Mouse (Mus musculus) forebrain, embryonic 12.5 days (tissue): ENCODE results near the gene Agrp. TPM values are rescaled to one million over a fixed set of nuclear protein-coding genes. Genes with fewer than 3 reads are reported as not detected.

Source experiments
- ATAC-seq: fragments of 200-750 bp; cut with Nextera tagmentation; 2 replicates; pipeline ENCODE4 v1.8.0; 2017; ENCODE audit warnings: moderate TSS enrichment; ENCODE audit not compliant: low FRiP score
- H3K27ac ChIP-seq: fragments of 300-500 bp; sonication (generic); 2 replicates; pipeline ENCODE4 v1.5.1; 2016; ENCODE audit warnings: mild to moderate bottlenecking
- H3K27me3 ChIP-seq: fragments of 300-500 bp; sonication (generic); 2 replicates; pipeline ENCODE4 v1.6.1; 2016; ENCODE audit warnings: mild to moderate bottlenecking
- H3K36me3 ChIP-seq: fragments of 300-500 bp; sonication (generic); replicated peaks from 2 replicates; pipeline ENCODE4 v1.6.1; 2016; ENCODE audit warnings: mild to moderate bottlenecking
- H3K4me1 ChIP-seq: fragments of 300-500 bp; sonication (generic); 2 replicates; pipeline ENCODE4 v1.6.1; 2016
- H3K4me2 ChIP-seq: fragments of 300-500 bp; sonication (generic); 2 replicates; pipeline ENCODE4 v1.6.1; 2016; ENCODE audit warnings: mild to moderate bottlenecking, moderate library complexity
- H3K4me3 ChIP-seq: fragments of 300-500 bp; sonication (generic); replicated peaks from 2 replicates; pipeline ENCODE4 v1.5.1; 2016; ENCODE audit warnings: mild to moderate bottlenecking
- H3K9ac ChIP-seq: fragments of 300-500 bp; sonication (generic); 2 replicates; pipeline ENCODE4 v1.6.1; 2016; ENCODE audit warnings: mild to moderate bottlenecking
- H3K9me3 ChIP-seq: fragments of 300-500 bp; sonication (generic); 2 replicates; pipeline ENCODE4 v1.6.1; 2016
- WGBS: fragments of 180-500 bp; shearing (Covaris S2); methylation state at CpG from one replicate; pipeline ENCODE4 v1.1.7; 2016; 5-methylcytosine and 5-hydroxymethylcytosine counted together
- polyA plus RNA-seq: library from polyadenylated mRNA; unstranded; fragments of >200 nt; fragmentation: Nextera tagmentation; extraction: Ambion mirVana; gene quantifications from 2 replicates; pipeline ENCODE4 v1.2.1, GENCODE M21; 2016

Gene Agrp
- polyA plus RNA-seq, 1 experiment from 2014 or later = 0.61 TPM

DNA sequence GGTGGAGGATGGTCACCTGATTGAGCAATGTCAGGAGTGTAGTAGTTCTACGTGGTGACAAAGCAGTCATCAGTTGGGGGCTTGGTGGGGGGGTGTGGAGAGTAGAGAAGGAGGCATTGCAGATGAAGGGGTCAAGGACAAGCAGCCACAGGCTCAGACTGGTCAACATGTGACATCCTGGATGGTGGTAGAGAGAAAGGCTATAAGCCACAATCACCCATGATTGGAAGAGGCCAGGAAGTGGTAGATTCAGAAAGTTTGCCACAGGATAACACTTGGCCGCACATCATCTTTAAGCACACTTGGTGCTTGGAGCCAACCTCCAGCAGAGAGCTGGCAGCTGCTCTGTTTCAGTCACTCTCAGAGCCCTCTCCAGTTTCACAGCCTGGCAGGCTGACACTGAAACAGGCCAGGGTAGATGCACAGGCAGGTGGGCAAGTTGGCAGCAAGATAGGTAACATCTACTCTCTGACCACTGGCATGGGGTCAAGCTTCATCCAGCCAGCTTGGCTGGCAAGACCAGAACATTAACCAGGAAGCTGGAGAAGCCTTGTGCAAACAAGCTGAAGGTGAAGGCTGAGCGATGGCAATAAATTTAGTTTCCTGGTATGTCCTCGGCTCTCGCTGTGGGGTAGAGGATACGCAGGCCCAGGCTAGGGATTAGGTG is 100.0 kb downstream of the Agrp start:
- H3K36me3 ChIP-seq = peaks cover 33% of the 10 kb centered on the region
- WGBS = 93% methylated on average over 6 of the region's 6 CpGs

DNA sequence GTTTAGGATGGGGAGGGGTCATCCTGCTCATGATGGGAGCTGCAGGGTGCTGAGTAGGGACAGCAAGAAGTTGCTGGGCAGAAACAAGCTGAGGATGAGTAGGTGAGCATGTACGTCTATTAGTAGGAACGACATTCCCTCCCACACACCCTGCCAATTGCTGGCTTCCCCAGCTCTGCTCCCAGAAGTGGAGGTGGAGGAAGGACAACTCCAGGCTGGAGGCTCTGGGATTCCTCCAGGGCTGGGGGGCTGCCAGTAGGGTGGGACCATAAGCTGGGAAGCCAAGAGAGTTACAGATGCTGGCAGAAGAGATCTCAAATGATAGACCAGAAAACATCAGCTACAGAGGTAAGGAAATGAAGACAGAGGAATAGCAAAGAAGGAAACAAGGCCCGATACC is 100.6 kb downstream of the Agrp start:
- WGBS = 97% methylated on average over 3 of the region's 3 CpGs

More for the DNA sequence above, 100.0 kb downstream of the Agrp start:
- ATAC-seq = no peak
- Histone ChIP-seq H3K9me3 (no peaks in the 10 kb centered on the region), H3K4me3 (no peak overlapping the region), H3K9ac (no peak overlapping the region), H3K4me2 (no peak overlapping the region), H3K27ac (no peak overlapping the region), H3K4me1 (peaks cover 6% of the 10 kb centered on the region), H3K27me3 (no peaks in the 10 kb centered on the region)

DNA sequence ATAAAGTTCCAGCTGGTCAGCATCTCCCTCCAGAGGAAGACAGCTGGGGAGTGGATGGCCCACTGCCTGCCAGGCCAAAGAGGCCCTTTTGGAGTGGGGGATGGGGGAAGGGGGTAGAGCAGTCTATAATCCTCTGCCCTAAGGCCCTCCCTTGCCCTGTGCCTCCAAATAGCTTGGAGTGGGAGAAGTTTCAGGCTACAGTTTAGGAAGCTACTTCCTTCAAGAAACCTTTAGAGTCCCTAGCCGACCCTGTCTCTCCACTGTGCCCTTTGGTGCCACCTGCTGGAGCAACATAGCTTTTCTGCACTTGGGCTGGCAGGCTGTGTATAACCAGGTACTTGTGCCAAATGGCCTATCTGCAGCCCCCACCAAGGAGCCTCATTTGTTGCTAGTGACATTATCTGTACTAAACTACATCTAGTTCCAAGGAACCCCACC is 103.3 kb downstream of the Agrp start:
- ATAC-seq = peak; percentile 61
- Histone ChIP-seq H3K9ac (no peak overlapping the region), H3K36me3 (peaks cover 38% of the 10 kb centered on the region), H3K4me2 (no peak overlapping the region), H3K4me3 (no peak overlapping the region), H3K27me3 (no peaks in the 10 kb centered on the region), H3K27ac (peak overlapping the region; percentile 42; the same call in 1 of the 2 replicates), H3K9me3 (no peaks in the 10 kb centered on the region), H3K4me1 (peaks cover 11% of the 10 kb centered on the region)
- 0% methylated on average over 1 of the region's 1 CpGs for WGBS

More for the DNA sequence above, 100.6 kb downstream of the Agrp start:
- Histone ChIP-seq H3K4me2 (no peak overlapping the region), H3K9ac (no peak overlapping the region), H3K27ac (no peak overlapping the region), H3K9me3 (no peaks in the 10 kb centered on the region), H3K36me3 (peaks cover 33% of the 10 kb centered on the region), H3K4me3 (no peak overlapping the region), H3K27me3 (no peaks in the 10 kb centered on the region), H3K4me1 (peaks cover 6% of the 10 kb centered on the region)
- no peak for ATAC-seq

DNA sequence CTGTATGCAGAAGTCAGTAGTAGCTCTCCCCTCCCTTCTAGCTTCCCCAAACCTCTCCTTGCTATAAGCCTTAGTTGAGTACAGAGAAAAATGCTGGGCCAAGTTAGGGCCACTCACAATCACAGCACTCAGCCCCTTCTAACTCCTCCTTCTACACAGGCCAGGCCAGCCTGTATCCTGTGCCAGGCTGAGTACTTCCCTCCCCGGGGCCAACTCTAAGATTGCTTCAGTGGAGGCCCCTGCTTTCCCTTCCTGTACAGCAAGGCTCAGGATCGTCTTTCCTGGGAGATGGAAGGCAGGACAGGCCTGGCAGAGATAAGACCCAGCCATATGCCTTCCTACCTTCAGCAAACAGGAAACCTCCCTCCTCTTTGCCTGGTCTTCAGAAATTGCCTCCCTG is 103.8 kb downstream of the Agrp start:
- WGBS = 48% methylated on average over 2 of the region's 2 CpGs
- H3K4me3 ChIP-seq = no peak overlapping the region
- H3K9ac ChIP-seq = no peak overlapping the region
- H3K36me3 ChIP-seq = peaks cover 35% of the 10 kb centered on the region
- peak overlapping the region; percentile 42; the same call in 1 of the 2 replicates for H3K27ac ChIP-seq
- H3K27me3 ChIP-seq = no peaks in the 10 kb centered on the region
- H3K4me1 ChIP-seq = peaks cover 11% of the 10 kb centered on the region
- H3K9me3 ChIP-seq = no peaks in the 10 kb centered on the region
- H3K4me2 ChIP-seq = no peak overlapping the region
- ATAC-seq = no peak

DNA sequence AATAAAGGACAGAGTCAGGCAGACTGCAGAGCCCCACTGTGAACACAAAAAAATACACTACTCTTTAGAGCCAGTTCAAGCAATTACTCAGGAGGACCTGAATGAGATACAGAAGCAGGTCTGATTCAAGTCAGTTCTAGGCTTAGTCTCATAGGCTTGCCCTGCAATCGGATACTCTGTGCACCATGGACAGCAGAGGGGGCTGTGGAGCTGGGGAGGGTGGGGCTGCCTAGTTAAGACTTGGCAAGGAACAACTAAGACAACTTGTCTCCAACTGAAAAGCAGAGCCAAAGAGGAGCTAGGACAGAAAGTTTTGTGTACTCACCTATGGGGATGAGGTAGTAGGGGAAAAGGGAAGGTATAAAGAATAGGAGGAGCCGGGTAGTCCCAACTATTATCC is 105.4 kb downstream of the Agrp start:
- Histone ChIP-seq H3K9ac (no peak overlapping the region), H3K4me2 (no peak overlapping the region), H3K9me3 (no peaks in the 10 kb centered on the region), H3K27ac (no peak overlapping the region), H3K4me3 (no peak overlapping the region), H3K27me3 (no peaks in the 10 kb centered on the region), H3K36me3 (peaks cover 18% of the 10 kb centered on the region), H3K4me1 (peaks cover 11% of the 10 kb centered on the region)
- no peak for ATAC-seq
- WGBS = 66% methylated on average over 2 of the region's 2 CpGs

DNA sequence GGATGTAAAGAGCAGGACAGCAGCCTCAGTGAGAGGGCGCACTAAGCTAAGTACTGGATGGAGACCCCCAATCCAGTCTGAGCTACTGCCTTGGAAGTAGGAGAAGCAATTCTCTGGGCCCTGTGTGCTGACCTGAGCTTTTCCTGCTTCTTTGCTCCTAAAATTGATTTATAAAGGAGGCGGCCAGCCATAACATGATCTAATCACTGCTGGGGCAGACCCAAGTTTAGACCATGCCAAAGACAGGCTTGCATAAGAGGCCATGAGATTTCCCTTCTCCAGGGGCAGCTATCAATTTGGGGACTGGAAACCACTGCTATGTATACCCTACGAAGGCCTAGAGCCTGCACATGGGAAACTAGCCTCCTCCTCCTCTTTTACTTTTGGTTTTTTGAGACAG is 107.9 kb downstream of the Agrp start:
- Histone ChIP-seq H3K27me3 (no peaks in the 10 kb centered on the region), H3K4me2 (no peak overlapping the region), H3K27ac (no peak overlapping the region), H3K36me3 (peaks cover 23% of the 10 kb centered on the region), H3K9me3 (no peaks in the 10 kb centered on the region), H3K9ac (no peak overlapping the region), H3K4me3 (no peak overlapping the region), H3K4me1 (peaks cover 11% of the 10 kb centered on the region)
- 89% methylated on average over 3 of the region's 3 CpGs for WGBS
- no peak for ATAC-seq

DNA sequence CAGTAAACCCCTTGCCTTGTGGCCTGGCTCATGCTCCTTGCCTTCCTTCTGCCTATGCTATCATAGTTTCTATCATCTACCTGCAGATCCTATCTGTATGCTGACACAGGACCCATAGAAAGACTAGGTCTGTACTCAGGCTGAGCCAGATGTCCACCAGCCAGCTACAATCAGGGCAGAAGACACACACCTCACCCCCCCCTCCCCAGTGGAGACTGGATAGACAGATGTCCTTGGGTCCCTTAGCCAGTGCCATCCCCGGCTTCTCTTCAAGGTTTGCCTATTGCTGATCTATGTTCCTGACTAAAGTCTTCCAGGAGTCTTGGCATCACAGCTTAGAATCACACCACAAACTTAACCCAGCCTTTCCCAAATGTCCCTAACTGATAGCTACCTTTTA is 109.0 kb downstream of the Agrp start:
- Histone ChIP-seq H3K4me2 (no peak overlapping the region), H3K27ac (no peak overlapping the region), H3K4me3 (no peak overlapping the region), H3K27me3 (no peaks in the 10 kb centered on the region), H3K9ac (no peak overlapping the region), H3K36me3 (peaks cover 28% of the 10 kb centered on the region), H3K4me1 (peaks cover 6% of the 10 kb centered on the region), H3K9me3 (no peaks in the 10 kb centered on the region)
- no peak for ATAC-seq
- 100% methylated on average over 1 of the region's 1 CpGs for WGBS

DNA sequence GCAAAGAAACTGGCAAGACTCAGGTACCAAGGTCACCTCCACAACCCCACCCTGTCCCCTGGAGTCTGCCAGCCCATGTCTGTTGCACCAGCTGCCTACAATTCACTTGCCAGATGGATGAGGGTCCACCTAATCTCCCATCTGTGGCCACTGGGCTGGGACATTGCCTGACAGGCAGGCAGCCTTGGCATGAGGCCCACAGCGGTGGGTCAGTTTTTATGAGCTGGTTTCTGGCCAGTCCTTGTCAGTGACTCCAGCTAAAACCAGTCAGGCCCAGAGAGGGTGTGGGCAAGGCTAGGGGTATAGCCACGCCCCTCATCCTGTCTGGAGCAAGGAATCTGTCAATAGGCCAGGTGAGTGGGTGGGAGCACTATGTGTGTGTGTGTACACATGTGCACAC is 110.1 kb downstream of the Agrp start:
- Histone ChIP-seq H3K27me3 (no peaks in the 10 kb centered on the region), H3K36me3 (peaks cover 37% of the 10 kb centered on the region), H3K4me2 (no peak overlapping the region), H3K27ac (no peak overlapping the region), H3K4me3 (no peak overlapping the region), H3K4me1 (peaks cover 6% of the 10 kb centered on the region), H3K9ac (no peak overlapping the region), H3K9me3 (no peaks in the 10 kb centered on the region)
- WGBS = 90% methylated on average over 2 of the region's 2 CpGs
- ATAC-seq = no peak

DNA sequence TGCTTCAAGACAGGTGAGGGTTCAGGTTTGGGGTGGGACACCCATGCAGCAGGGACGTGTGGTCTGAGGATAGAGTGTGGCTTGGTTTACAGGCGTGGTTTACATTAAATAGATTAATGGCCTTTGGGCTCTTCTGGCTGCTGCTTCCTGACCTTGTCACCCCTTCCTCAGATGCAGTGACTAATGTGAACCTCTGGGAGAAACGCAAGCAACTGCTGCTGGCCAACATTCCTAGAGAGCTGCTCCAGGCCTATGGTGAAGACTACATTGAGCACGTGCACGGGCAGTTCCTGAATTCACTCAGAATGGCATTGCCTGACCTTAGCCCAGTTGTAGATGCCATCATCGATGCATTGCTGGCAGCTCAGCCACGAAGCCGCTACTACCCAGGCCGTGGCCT is 114.3 kb downstream of the Agrp start:
- H3K9ac ChIP-seq = no peak overlapping the region
- no peak overlapping the region for H3K27ac ChIP-seq
- H3K4me3 ChIP-seq = no peak overlapping the region
- no peak for ATAC-seq
- peaks cover 18% of the 10 kb centered on the region for H3K27me3 ChIP-seq
- no peak overlapping the region for H3K4me2 ChIP-seq
- peaks cover 29% of the 10 kb centered on the region for H3K36me3 ChIP-seq
- no peaks in the 10 kb centered on the region for H3K9me3 ChIP-seq
- H3K4me1 ChIP-seq = peaks cover 43% of the 10 kb centered on the region
- WGBS = 86% methylated on average over 9 of the region's 9 CpGs

DNA sequence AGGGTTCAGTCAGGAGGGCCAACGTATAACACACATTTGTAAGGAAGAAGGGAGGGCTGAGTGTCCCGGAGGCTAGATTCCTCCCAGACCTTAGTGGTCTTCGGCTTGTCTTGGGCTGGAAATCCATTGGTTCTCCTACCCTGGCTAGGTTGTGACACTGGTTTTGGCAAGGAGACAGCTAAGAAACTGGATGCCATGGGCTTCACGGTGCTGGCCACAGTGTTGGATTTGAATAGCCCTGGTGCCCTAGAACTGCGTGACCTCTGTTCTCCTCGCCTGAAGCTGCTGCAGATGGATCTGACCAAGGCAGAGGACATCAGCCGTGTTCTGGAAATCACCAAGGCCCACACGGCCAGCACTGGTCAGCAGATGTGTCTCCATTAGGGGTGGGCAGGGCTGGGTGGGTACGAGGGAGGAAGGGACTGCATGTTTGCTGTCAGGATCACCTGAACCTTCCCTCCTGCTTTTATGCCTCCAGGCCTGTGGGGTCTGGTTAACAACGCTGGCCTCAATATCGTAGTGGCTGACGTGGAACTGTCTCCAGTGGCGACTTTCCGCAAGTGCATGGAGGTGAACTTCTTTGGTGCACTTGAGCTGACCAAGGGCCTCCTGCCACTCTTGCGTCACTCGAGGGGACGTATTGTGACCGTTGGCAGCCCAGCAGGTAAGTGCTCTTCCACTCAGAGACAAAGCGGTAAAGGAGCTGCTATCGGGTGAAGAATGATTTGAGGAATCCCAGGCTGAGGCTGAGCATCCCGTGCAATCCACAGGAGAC is 115.0 kb downstream of the Agrp start:
- Histone ChIP-seq H3K4me1 (peaks cover 46% of the 10 kb centered on the region), H3K9me3 (no peaks in the 10 kb centered on the region), H3K27ac (no peak overlapping the region), H3K27me3 (peaks cover 25% of the 10 kb centered on the region), H3K9ac (no peak overlapping the region), H3K36me3 (peaks cover 29% of the 10 kb centered on the region), H3K4me3 (no peak overlapping the region), H3K4me2 (no peak overlapping the region)
- ATAC-seq = no peak
- WGBS = 88% methylated on average over 21 of the region's 21 CpGs

DNA sequence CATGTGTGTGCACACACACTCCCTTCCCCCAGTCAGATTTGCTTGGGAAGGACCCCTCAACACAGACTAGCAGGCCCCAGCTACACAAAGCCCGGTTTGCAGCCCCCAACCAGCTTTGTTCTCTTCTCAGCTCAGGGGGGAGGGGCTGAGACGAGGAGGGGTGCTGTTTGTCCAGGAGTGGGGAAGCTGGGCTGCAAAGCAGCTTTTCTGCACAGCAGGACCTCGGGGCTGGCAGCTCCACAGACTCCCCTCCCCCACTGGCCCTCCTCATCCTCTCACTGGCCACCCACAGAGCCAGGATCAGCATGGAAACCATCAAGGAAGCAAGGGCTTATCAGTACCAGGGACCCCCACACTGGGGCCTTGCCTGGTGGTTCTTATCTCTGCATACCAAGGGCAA is 116.1 kb downstream of the Agrp start:
- WGBS = 0% methylated on average over 3 of the region's 3 CpGs
- Histone ChIP-seq H3K27ac (peak overlapping the region; percentile 75), H3K9me3 (no peaks in the 10 kb centered on the region), H3K9ac (peak overlapping the region; percentile 36; the same call in 1 of the 2 replicates), H3K4me1 (peaks cover 50% of the 10 kb centered on the region), H3K36me3 (peaks cover 29% of the 10 kb centered on the region), H3K4me2 (peak overlapping the region; percentile 95), H3K4me3 (no peak overlapping the region), H3K27me3 (peaks cover 35% of the 10 kb centered on the region)
- peak; percentile 39 for ATAC-seq

DNA sequence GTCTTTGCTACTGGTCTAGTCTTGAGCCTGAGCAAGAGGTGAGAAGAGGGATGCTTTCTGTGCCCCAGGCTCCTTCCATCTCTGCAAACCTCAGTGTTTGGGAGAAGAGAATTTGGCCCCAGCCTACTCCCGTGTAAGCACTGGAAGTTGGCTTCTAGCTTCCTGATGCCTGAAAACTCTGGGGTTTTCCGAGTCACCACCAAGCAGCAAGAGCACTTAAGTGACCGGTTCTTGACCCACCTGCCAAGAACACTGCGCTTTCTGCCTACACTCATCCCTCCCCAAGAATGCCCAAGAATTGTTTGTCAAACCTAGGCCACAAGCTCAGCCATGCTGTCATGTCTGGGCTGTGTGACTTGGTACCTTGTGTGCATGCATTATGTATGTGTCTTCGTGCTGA is 116.7 kb downstream of the Agrp start:
- WGBS = 18% methylated on average over 5 of the region's 5 CpGs
- Histone ChIP-seq H3K4me3 (0 out of 2 replicates have a peak overlapping the region, but pooled peaks have one; percentile 65), H3K4me2 (peak overlapping the region; percentile 95), H3K9ac (peak overlapping the region; percentile 36; the same call in 1 of the 2 replicates), H3K4me1 (peaks cover 54% of the 10 kb centered on the region), H3K9me3 (no peaks in the 10 kb centered on the region), H3K27me3 (peaks cover 35% of the 10 kb centered on the region), H3K27ac (peak overlapping the region; percentile 75), H3K36me3 (peaks cover 29% of the 10 kb centered on the region)
- no peak for ATAC-seq
